Mouse (Mus musculus): Measurements from ENCODE around the gene Six4. TPM values are rescaled to one million over a fixed set of nuclear protein-coding genes. Genes with fewer than 3 reads are reported as not detected.

The Six4 gene
- total RNA-seq, 2 experiments from 2014 or later, result 10.6 to 17.0 TPM

Other genes with a start within 250 kb of the Six4 start
- not detected for gene Six6, start 173.6 kb downstream of the Six4 start, total RNA-seq (2021)
- under 1 TPM; 0.35 to 0.48 TPM for gene 4930447C04Rik, start 172.7 kb downstream of the Six4 start, total RNA-seq (2021)
- 10 to 100 TPM; 52.0 to 59.0 TPM for gene Six1, start 59.6 kb downstream of the Six4 start, total RNA-seq (2021)
- 10 to 100 TPM; 13.1 to 15.9 TPM for gene Mnat1, start 10.3 kb upstream of the Six4 start, total RNA-seq (2021)
- gene Trmt5, start 173.3 kb upstream of the Six4 start, total RNA-seq (2021), result 1 to 10 TPM; 5.1 to 8.0 TPM
- gene Slc38a6, start 173.3 kb upstream of the Six4 start, total RNA-seq (2021), result 1 to 10 TPM; 2.6 TPM